Mouse (Mus musculus) MEL (cell line): Measurements from ENCODE around the gene Daam2. TPM values are rescaled to one million over a fixed set of nuclear protein-coding genes. Genes with fewer than 3 reads are reported as not detected.

Experiments used
- DNase-seq: peaks from one replicate; pipeline ENCODE4 v3.0.0; 2011; ENCODE audit warnings: low read depth, low spot score
- H3K27ac ChIP-seq: 2 replicates; pipeline ENCODE4 v1.5.1; 2012; ENCODE audit warnings: low read depth, mild to moderate bottlenecking, control low read depth, low read length, moderate library complexity; ENCODE audit not compliant: control insufficient read depth
- H3K27me3 ChIP-seq, 2 experiments: fragments of 150-350 bp in 1 of 2; sonication (generic) in 1 of 2; 2 replicates each; pipeline ENCODE4 v1.6.1; 2012; ENCODE audit warnings: low read length in 2 of 2, mild to moderate bottlenecking in 2 of 2, improper control_type of control experiment in 1 of 2, moderate library complexity in 1 of 2; ENCODE audit not compliant: insufficient read depth in 2 of 2, control insufficient read depth in 1 of 2
- H3K36me3 ChIP-seq, 2 experiments: 2 replicates each; pipeline ENCODE4 v1.6.1; 2012 to 2014; ENCODE audit warnings: low read length in 2 of 2, improper control_type of control experiment in 1 of 2, inconsistent platforms in 1 of 2, mild to moderate bottlenecking in 1 of 2; ENCODE audit not compliant: insufficient read depth in 2 of 2, control insufficient read depth in 1 of 2
- H3K4me1 ChIP-seq, 2 experiments: fragments of 150-350 bp in 1 of 2; sonication (generic) in 1 of 2; 2 replicates each; pipeline ENCODE4 v1.6.1; 2012; ENCODE audit warnings: low read length in 2 of 2, improper control_type of control experiment in 1 of 2, mild to moderate bottlenecking in 1 of 2; ENCODE audit not compliant: insufficient read depth in 2 of 2, control insufficient read depth in 1 of 2
- H3K4me3 ChIP-seq, 2 experiments: fragments of 150-350 bp in 1 of 2; sonication (generic) in 1 of 2; 2 replicates each; pipeline ENCODE4 v1.5.1; 2012; ENCODE audit warnings: low read depth in 2 of 2, low read length in 2 of 2, mild to moderate bottlenecking in 2 of 2, moderate library complexity in 2 of 2, control low read depth in 1 of 2, improper control_type of control experiment in 1 of 2; ENCODE audit not compliant: control insufficient read depth in 1 of 2, insufficient read depth in 1 of 2
- H3K79me2 ChIP-seq: 2 replicates; pipeline ENCODE4 v1.6.1; 2012; ENCODE audit warnings: mild to moderate bottlenecking, low read length, moderate library complexity; ENCODE audit not compliant: control insufficient read depth, poor library complexity, insufficient read depth
- H3K9ac ChIP-seq: 2 replicates; pipeline ENCODE4 v1.6.1; 2012; ENCODE audit warnings: low read depth, mild to moderate bottlenecking, control low read depth, low read length, moderate library complexity; ENCODE audit not compliant: control insufficient read depth, poor library complexity, severe bottlenecking
- H3K9me3 ChIP-seq: fragments of 150-350 bp; sonication (generic); replicated peaks from 2 replicates; pipeline ENCODE4 v1.6.1; 2012; ENCODE audit warnings: mild to moderate bottlenecking, low read length, improper control_type of control experiment, moderate library complexity; ENCODE audit not compliant: insufficient read depth
- CHD1 ChIP-seq: IDR thresholded peaks from 2 replicates; pipeline ENCODE4 v1.6.1; 2012; ENCODE audit warnings: low read depth, mild to moderate bottlenecking, inconsistent platforms, low read length, improper control_type of control experiment
- CHD2 ChIP-seq: IDR thresholded peaks from 2 replicates; pipeline ENCODE4 v1.6.1; 2011; ENCODE audit warnings: low read length, improper control_type of control experiment
- CTCF ChIP-seq, 3 experiments: IDR thresholded peaks in 2 of 3; conservative IDR thresholded peaks in 1 of 3; 2 replicates each; pipeline ENCODE4 v1.5.1; 2011 to 2012; ENCODE audit warnings: low read length in 3 of 3, low read depth in 2 of 3, mild to moderate bottlenecking in 2 of 3, improper control_type of control experiment in 1 of 3, inconsistent platforms in 1 of 3, mixed read lengths in 1 of 3, moderate library complexity in 1 of 3; ENCODE audit not compliant: control insufficient read depth in 1 of 3, insufficient read depth in 1 of 3, poor library complexity in 1 of 3, severe bottlenecking in 1 of 3
- E2F4 ChIP-seq: IDR thresholded peaks from 2 replicates; pipeline ENCODE4 v1.6.1; 2011; ENCODE audit warnings: low read depth, low read length, improper control_type of control experiment, borderline replicate concordance
- ELF1 ChIP-seq: IDR thresholded peaks from 2 replicates; pipeline ENCODE4 v1.6.1; 2014; ENCODE audit warnings: low read depth, mild to moderate bottlenecking, inconsistent platforms, low read length, improper control_type of control experiment, moderate library complexity
- EP300 ChIP-seq, 2 experiments: IDR thresholded peaks; 2 replicates each; pipeline ENCODE4 v1.6.1; 2011; ENCODE audit warnings: improper control_type of control experiment in 2 of 2, low read length in 2 of 2, low read depth in 1 of 2, mild to moderate bottlenecking in 1 of 2
- ETS1 ChIP-seq: IDR thresholded peaks from 2 replicates; pipeline ENCODE4 v1.6.1; 2012; ENCODE audit warnings: low read depth, mild to moderate bottlenecking, inconsistent platforms, low read length, improper control_type of control experiment, moderate library complexity
- GATA1 ChIP-seq: IDR thresholded peaks from 2 replicates; pipeline ENCODE4 v1.6.1; 2011; ENCODE audit warnings: low read depth, low read length, improper control_type of control experiment
- KAT2A ChIP-seq: conservative IDR thresholded peaks from 2 replicates; pipeline ENCODE4 v1.6.1; 2012; ENCODE audit warnings: low read depth, low read length, improper control_type of control experiment, inconsistent platforms
- MAFK ChIP-seq: IDR thresholded peaks from 2 replicates; pipeline ENCODE4 v1.6.1; 2011; ENCODE audit warnings: low read depth, mild to moderate bottlenecking, low read length, improper control_type of control experiment, borderline replicate concordance
- MEF2A ChIP-seq: IDR thresholded peaks from 2 replicates; pipeline ENCODE4 v1.6.1; 2014; ENCODE audit warnings: low read depth, mild to moderate bottlenecking, inconsistent platforms, low read length, improper control_type of control experiment; ENCODE audit not compliant: poor library complexity, insufficient replicate concordance, severe bottlenecking; ENCODE audit errors: extremely low read depth
- MXI1 ChIP-seq: IDR thresholded peaks from 2 replicates; pipeline ENCODE4 v1.6.1; 2011; ENCODE audit warnings: mild to moderate bottlenecking, low read depth, low read length, improper control_type of control experiment
- POLR2A ChIP-seq, 2 experiments: IDR thresholded peaks; 2 replicates each; pipeline ENCODE4 v1.6.1; 2011 to 2012; ENCODE audit warnings: low read length in 2 of 2, mild to moderate bottlenecking in 2 of 2, control low read depth in 1 of 2, improper control_type of control experiment in 1 of 2, low read depth in 1 of 2, moderate library complexity in 1 of 2; ENCODE audit not compliant: control insufficient read depth in 1 of 2, insufficient read depth in 1 of 2, poor library complexity in 1 of 2
- POLR2AphosphoS2 ChIP-seq: IDR thresholded peaks from 2 replicates; pipeline ENCODE4 v1.6.1; 2011; ENCODE audit warnings: low read length, improper control_type of control experiment
- POLR2AphosphoS5 ChIP-seq: IDR thresholded peaks from 2 replicates; pipeline ENCODE4 v1.6.1; 2012; ENCODE audit warnings: low read depth, borderline replicate concordance, mild to moderate bottlenecking, inconsistent platforms, low read length, moderate library complexity, mixed read lengths
- SIN3A ChIP-seq: IDR thresholded peaks from 2 replicates; pipeline ENCODE4 v1.6.1; 2012; ENCODE audit warnings: low read length, improper control_type of control experiment, inconsistent platforms
- SMC3 ChIP-seq: IDR thresholded peaks from 2 replicates; pipeline ENCODE4 v1.6.1; 2011; ENCODE audit warnings: low read depth, low read length, improper control_type of control experiment
- TCF12 ChIP-seq: IDR thresholded peaks from 2 replicates; pipeline ENCODE4 v1.6.1; 2014; ENCODE audit warnings: low read depth, mild to moderate bottlenecking, inconsistent platforms, low read length, improper control_type of control experiment, moderate library complexity
- UBTF ChIP-seq: IDR thresholded peaks from 2 replicates; pipeline ENCODE4 v1.6.1; 2012; ENCODE audit warnings: low read depth, mild to moderate bottlenecking, inconsistent platforms, low read length, improper control_type of control experiment, moderate library complexity, borderline replicate concordance; ENCODE audit not compliant: insufficient read depth
- USF1 ChIP-seq: IDR thresholded peaks from 2 replicates; pipeline ENCODE4 v1.6.1; 2014; ENCODE audit warnings: low read depth, mild to moderate bottlenecking, inconsistent platforms, low read length, improper control_type of control experiment, moderate library complexity
- ZNF384 ChIP-seq: IDR thresholded peaks from 2 replicates; pipeline ENCODE4 v1.6.1; 2012; ENCODE audit warnings: low read depth, mild to moderate bottlenecking, inconsistent platforms, low read length, improper control_type of control experiment
- polyA plus RNA-seq, 2 experiments: library from polyadenylated mRNA; stranded (reverse) in 1 of 2; unstranded in 1 of 2; fragments of >175 nt in 1 of 2; fragments of >200 nt in 1 of 2; gene quantifications; 2 replicates each; pipeline versions ENCODE4 v1.2.1 to v1.2.4; 2012; ENCODE audit warnings: low replicate concordance in 2 of 2, low read depth in 1 of 2; ENCODE audit not compliant: insufficient read length in 2 of 2, insufficient read depth in 1 of 2, missing spikeins in 1 of 2
- total RNA-seq: library from RNA; depleted of rRNA; stranded (reverse); fragments of 300-350 nt; gene quantifications from 2 replicates; pipeline ENCODE4 v1.2.3, GENCODE M21; 2012

Daam2 gene
- total and polyA plus RNA-seq, 3 experiments: 0.04 to 0.28 TPM; not detected in 1

DNA sequence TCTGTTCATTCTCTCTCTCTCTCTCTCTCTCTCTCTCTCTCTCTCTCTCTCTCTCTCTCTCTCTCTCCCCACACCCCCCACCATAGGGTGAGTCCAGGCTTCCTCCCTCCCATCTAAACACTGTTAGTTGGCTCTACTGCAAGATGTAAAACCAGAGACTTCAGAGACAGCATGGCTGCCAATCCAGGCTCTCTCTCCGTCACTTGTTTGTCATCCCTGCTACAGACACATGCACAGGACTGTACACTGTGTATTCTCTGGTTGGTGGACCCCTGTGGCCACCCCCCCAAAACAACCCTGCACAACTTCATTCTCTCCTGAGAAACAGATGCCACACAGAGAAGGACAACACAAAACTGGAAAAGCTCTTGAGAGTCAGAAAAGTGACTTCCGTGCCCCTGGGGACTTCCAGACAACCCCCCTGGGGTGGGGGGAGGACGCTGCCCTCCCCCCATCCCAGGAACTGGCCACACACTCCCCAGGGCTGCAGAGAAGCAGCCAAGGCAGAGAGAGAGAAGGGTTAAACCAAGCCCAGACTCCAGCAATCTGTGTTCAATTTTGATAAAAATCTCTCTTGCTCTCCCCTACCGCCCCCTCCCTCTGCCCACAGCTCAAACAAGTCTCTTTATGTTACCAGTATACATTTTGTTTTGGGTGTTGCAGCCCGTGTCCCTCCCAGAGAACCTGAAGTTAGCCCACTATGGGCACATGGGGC is 1.3 kb downstream of the Daam2 start:
- Histone ChIP-seq H3K27me3 (no peaks in the 10 kb centered on the region), H3K36me3 (no peaks in the 10 kb centered on the region), H3K9me3 (no peaks in the 10 kb centered on the region)

DNA sequence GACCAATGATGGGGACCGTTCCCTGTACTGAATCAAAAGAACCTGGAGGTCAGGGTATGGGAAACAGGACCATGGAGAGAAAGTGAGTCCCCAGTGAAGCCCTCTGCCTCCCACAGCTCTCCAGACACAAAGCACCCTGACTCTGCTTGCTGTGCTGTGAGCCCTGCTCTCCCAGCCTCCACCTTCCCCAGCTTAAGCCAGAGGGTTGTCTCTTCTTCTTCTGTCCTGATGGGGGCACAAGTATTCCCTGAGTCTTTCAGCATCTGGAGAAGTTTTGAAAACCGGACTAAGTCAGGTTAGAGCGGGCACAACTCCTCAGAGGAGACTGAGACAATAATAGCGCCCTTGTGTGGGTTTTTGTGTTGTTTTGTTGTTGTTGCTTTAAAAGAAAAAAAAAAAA is 2.2 kb downstream of the Daam2 start:
- DNase-seq: no peak
- no peak overlapping the region for H3K4me3 ChIP-seq
- TF ChIP-seq POLR2AphosphoS5 (no peak), USF1 (no peak), GATA1 (no peak), TCF12 (no peak), SMC3 (no peak), E2F4 (no peak), CTCF (IDR thresholded peaks at IDR 0.05 in 2 of 3, conservative IDR thresholded peaks at IDR 0.05 in 1 of 3; ENCODE audit: control insufficient read depth in 1 of 3, insufficient read depth in 1 of 3, low read depth in 2 of 3, low read length in 3 of 3, poor library complexity in 1 of 3, severe bottlenecking in 1 of 3) (no peak), ZNF384 (no peak), CHD2 (no peak), POLR2AphosphoS2 (no peak), EP300 (IDR thresholded peaks at IDR 0.05; ENCODE audit: low read depth in 1 of 2, low read length in 2 of 2) (no peak), MAFK (no peak)
- no peaks in the 10 kb centered on the region for H3K36me3 ChIP-seq
- H3K79me2 ChIP-seq: no peaks in the 10 kb centered on the region
- H3K27ac ChIP-seq: no peak overlapping the region
- no peaks in the 10 kb centered on the region for H3K4me1 ChIP-seq
- H3K9ac ChIP-seq: no peak overlapping the region
- H3K27me3 ChIP-seq: no peaks in the 10 kb centered on the region
- no peaks in the 10 kb centered on the region for H3K9me3 ChIP-seq

More for the DNA sequence above, 1.3 kb downstream of the Daam2 start:
- no peak for TF ChIP-seq SIN3A
- no peak for TF ChIP-seq POLR2AphosphoS5
- TF ChIP-seq POLR2A (IDR thresholded peaks at IDR 0.05; ENCODE audit: control insufficient read depth in 1 of 2, insufficient read depth in 1 of 2, low read depth in 1 of 2, low read length in 2 of 2, poor library complexity in 1 of 2): no peak
- no peak for TF ChIP-seq MEF2A
- TF ChIP-seq CTCF (IDR thresholded peaks at IDR 0.05 in 2 of 3, conservative IDR thresholded peaks at IDR 0.05 in 1 of 3; ENCODE audit: control insufficient read depth in 1 of 3, insufficient read depth in 1 of 3, low read depth in 2 of 3, low read length in 3 of 3, poor library complexity in 1 of 3, severe bottlenecking in 1 of 3): no peak
- TF ChIP-seq UBTF: no peak
- no peak for TF ChIP-seq ETS1
- TF ChIP-seq USF1: no peak
- TF ChIP-seq ELF1: no peak
- no peak for TF ChIP-seq KAT2A
- no peak for TF ChIP-seq MXI1
- no peak for TF ChIP-seq E2F4
- no peak for TF ChIP-seq MAFK
- no peak for TF ChIP-seq CHD1
- no peak for TF ChIP-seq GATA1
- Histone ChIP-seq H3K4me3 (no peak overlapping the region), H3K79me2 (no peaks in the 10 kb centered on the region), H3K27ac (no peak overlapping the region), H3K9ac (no peak overlapping the region), H3K4me1 (no peaks in the 10 kb centered on the region)
- no peak for DNase-seq
